Mouse (Mus musculus) intestine, embryonic 14.5 days (tissue): ENCODE data around the gene Rpl41. TPM values are rescaled to one million over a fixed set of nuclear protein-coding genes. Genes with fewer than 3 reads are reported as not detected.
"Not testable (repeated sequence)": the region's sequence is repeated elsewhere in the genome, so short reads cannot be mapped to it uniquely, and the experiment has no call there.

Source experiments
- ATAC-seq: fragments of 200-750 bp; cut with Nextera tagmentation; replicated peaks from 2 replicates; pipeline ENCODE4 v1.8.0; 2017; ENCODE audit warnings: low read depth, moderate number of reproducible peaks, moderate TSS enrichment, moderate library complexity; ENCODE audit not compliant: low FRiP score, low TSS enrichment
- DNase-seq: peaks from one replicate; pipeline ENCODE4 v3.0.0-alpha.2; 2018; ENCODE audit warnings: low spot score
- H3K27ac ChIP-seq: fragments of 300-500 bp; sonication (generic); 2 replicates; pipeline ENCODE4 v1.5.1; 2014; ENCODE audit warnings: low read depth, mild to moderate bottlenecking, control low read depth
- H3K27me3 ChIP-seq: fragments of 300-500 bp; sonication (generic); replicated peaks from 2 replicates; pipeline ENCODE4 v1.6.1; 2014; ENCODE audit warnings: low read length, control low read depth; ENCODE audit not compliant: control insufficient read depth, insufficient read depth
- H3K36me3 ChIP-seq: fragments of 300-500 bp; sonication (generic); 2 replicates; pipeline ENCODE4 v1.6.1; 2014; ENCODE audit warnings: low read length, control low read depth; ENCODE audit not compliant: control insufficient read depth, insufficient read depth
- H3K4me1 ChIP-seq: fragments of 300-500 bp; sonication (generic); replicated peaks from 2 replicates; pipeline ENCODE4 v1.6.1; 2014; ENCODE audit warnings: low read length, control low read depth, mixed read lengths; ENCODE audit not compliant: control insufficient read depth, insufficient read depth
- H3K4me2 ChIP-seq: fragments of 300-500 bp; sonication (generic); 2 replicates; pipeline ENCODE4 v1.6.1; 2014; ENCODE audit warnings: low read length
- H3K4me3 ChIP-seq: fragments of 300-500 bp; sonication (generic); 2 replicates; pipeline ENCODE4 v1.5.1; 2014; ENCODE audit warnings: low read depth, low read length, control low read depth, mixed read lengths
- H3K9ac ChIP-seq: fragments of 300-500 bp; sonication (generic); 2 replicates; pipeline ENCODE4 v1.6.1; 2014; ENCODE audit warnings: mild to moderate bottlenecking, low read length
- H3K9me3 ChIP-seq: fragments of 300-500 bp; sonication (generic); 2 replicates; pipeline ENCODE4 v1.6.1; 2016; ENCODE audit warnings: low read length, control low read depth; ENCODE audit not compliant: control insufficient read depth
- WGBS: fragments of 180-500 bp; shearing (Covaris S2); extraction: QIAGEN DNeasy Blood & Tissue Kit; methylation state at CpG from one replicate; pipeline ENCODE4 v1.1.7; 2014; 5-methylcytosine and 5-hydroxymethylcytosine counted together
- polyA plus RNA-seq: library from polyadenylated mRNA; unstranded; fragments of >200 nt; fragmentation: Nextera tagmentation; extraction: Ambion mirVana; gene quantifications from 2 replicates; pipeline ENCODE4 v1.2.1, GENCODE M21; 2014

Rpl41 gene
- polyA plus RNA-seq, 1 experiment from 2014 or later: 5,210 TPM

DNA sequence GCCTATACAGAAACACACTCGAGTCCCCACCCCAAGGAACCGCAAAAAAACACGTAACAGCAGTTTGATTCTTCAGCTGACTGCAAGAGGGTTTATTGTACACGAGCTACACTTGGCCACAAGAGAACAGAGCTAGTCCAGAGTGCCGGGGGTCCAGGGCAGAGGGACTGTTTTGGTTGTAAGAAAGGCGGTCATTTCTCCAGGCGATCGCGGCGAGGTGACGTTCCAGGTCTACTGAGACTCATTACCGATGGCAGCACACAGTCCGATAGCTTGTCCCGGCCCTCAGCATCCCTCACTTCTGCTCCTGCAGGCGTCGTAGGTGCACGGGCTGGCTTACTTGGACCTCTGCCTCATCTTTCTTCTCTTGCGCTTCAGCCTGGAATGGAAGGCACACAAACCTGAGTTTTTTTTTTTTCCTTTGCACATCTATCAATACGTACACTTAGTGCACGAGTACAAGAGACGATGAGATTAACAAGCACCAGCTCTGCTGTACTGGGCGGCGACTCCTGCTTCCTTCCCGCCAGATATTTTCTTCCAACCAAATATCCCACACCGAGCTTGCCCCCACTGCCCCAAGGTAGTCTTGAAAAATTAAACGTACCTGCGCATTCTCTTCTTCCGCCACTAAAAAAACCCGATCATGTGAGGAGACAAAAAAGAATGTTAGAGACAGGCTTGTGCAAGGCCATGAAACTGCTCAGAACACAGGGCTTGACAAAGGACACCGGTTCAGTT lies 884 bp downstream of the Rpl41 start:
- 1% methylated on average over 26 of the region's 30 CpGs for WGBS

DNA sequence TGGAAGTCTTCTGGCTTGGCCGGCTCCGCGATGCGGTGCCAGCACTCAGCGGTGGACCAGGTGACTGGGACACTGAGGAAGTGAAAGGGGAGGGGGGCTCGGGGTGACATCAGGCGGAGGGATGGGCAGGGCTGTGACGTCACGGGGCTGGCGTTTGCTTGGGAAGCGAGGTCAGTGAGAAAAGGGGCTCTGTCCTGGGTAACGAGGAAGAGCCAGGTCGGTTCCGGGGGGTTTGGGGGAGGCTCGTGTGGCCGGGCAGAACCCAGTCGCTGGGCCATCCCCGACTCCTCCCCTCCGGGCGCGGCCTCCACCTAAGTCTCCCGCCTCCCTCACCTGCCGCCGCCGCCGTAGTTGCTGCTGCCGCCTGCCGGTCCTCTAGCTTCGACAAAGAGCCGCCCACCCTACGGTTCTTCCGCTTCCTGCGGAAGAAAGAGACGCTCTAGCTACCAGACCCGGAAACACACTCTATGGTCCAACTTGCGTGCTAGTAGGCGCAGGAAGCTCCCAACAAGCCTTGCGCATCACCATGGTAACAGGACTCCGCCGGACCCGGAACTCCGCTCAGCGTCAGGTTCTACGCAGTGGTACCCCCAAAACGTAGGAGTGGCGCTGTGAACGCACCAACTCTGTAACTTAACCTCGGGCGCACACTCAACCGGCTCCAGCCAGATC lies 1.6 kb downstream of the Rpl41 start, which contains the start of gene Zc3h10:
Gene Zc3h10 (minus strand): TSS at position 414 of the 672 bp plus-strand sequence.
- H3K4me3 ChIP-seq: peak within 1 kb of the TSS; percentile 70
- DNase-seq (peak; percentile 96), ATAC-seq (peak; percentile 87)
- H3K36me3 ChIP-seq: peaks cover 33% of the 10 kb centered on the region
- peak within 1 kb of the TSS; percentile 81 for H3K4me2 ChIP-seq
- no peaks in the 10 kb centered on the region for H3K9me3 ChIP-seq
- H3K27ac ChIP-seq: peak within 1 kb of the TSS; percentile 98
- under 1% methylated on average over 50 of the region's 50 CpGs for WGBS
- no peaks in the 10 kb centered on the region for H3K27me3 ChIP-seq
- H3K9ac ChIP-seq: peak within 1 kb of the TSS; percentile 95
- H3K4me1 ChIP-seq: peaks cover 7% of the 10 kb centered on the region; the same call in 1 of the 2 replicates

More for the DNA sequence above, 884 bp downstream of the Rpl41 start:
- peaks cover 26% of the 10 kb centered on the region for H3K36me3 ChIP-seq
- DNase-seq, H3K9me3 ChIP-seq, ATAC-seq, H3K27me3 ChIP-seq, H3K4me1 ChIP-seq: not testable (repeated sequence)
- H3K9ac ChIP-seq: peak overlapping the region; percentile 95
- peak overlapping the region; percentile 81 for H3K4me2 ChIP-seq
- peak overlapping the region; percentile 98 for H3K27ac ChIP-seq
- peak overlapping the region; percentile 70 for H3K4me3 ChIP-seq

DNA sequence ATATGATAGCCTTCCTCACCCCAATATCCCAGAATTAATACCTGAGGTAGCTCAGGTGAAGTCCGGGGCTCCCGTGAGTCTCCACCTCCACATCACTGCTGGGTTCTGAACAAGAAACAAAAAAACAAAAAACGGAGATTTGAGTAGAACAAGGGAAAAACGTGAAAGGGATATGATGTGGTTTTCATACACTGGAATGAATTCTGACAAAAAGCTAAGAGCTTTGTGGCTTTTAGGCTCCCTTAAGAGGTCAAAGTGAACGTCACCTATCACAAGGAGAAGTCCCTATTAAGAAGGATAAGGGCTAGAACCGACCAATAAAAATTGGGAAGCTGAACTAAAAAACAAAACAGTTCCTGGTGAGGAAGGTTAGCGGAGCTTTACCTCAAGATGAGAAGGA lies 2.3 kb downstream of the Rpl41 start:
- 22% methylated on average over 7 of the region's 7 CpGs for WGBS
- H3K27ac ChIP-seq: peak overlapping the region; percentile 85
- H3K4me1 ChIP-seq: peaks cover 7% of the 10 kb centered on the region; the same call in 1 of the 2 replicates
- H3K9ac ChIP-seq: peak overlapping the region; percentile 95
- peaks cover 37% of the 10 kb centered on the region for H3K36me3 ChIP-seq
- H3K4me3 ChIP-seq: peak overlapping the region; percentile 70
- peak overlapping the region; percentile 81 for H3K4me2 ChIP-seq
- ATAC-seq: no peak
- no peaks in the 10 kb centered on the region for H3K27me3 ChIP-seq
- H3K9me3 ChIP-seq: no peaks in the 10 kb centered on the region
- DNase-seq: no peak

GRCm38 (mm10) chr10:128546361-128546760 lies 2.7 kb downstream of the Rpl41 start:
- no peaks in the 10 kb centered on the region for H3K9me3 ChIP-seq
- peaks cover 37% of the 10 kb centered on the region for H3K36me3 ChIP-seq
- H3K4me2 ChIP-seq: peak overlapping the region; percentile 81
- peak overlapping the region; percentile 70 for H3K4me3 ChIP-seq
- ATAC-seq (no peak), DNase-seq (no peak)
- WGBS: 14% methylated on average over 4 of the region's 4 CpGs
- no peaks in the 10 kb centered on the region for H3K27me3 ChIP-seq
- peak overlapping the region; percentile 95 for H3K9ac ChIP-seq
- H3K4me1 ChIP-seq: peaks cover 7% of the 10 kb centered on the region; the same call in 1 of the 2 replicates
- peak overlapping the region; percentile 85 for H3K27ac ChIP-seq

GRCm38 (mm10) chr10:128545570-128545898 lies 3.6 kb downstream of the Rpl41 start:
- Histone ChIP-seq H3K9ac (no peak overlapping the region), H3K9me3 (no peaks in the 10 kb centered on the region), H3K4me3 (no peak overlapping the region), H3K4me2 (no peak overlapping the region), H3K36me3 (peaks cover 37% of the 10 kb centered on the region), H3K4me1 (peaks cover 7% of the 10 kb centered on the region; the same call in 1 of the 2 replicates), H3K27me3 (no peaks in the 10 kb centered on the region), H3K27ac (no peak overlapping the region)
- no peak for DNase-seq
- no peak for ATAC-seq
- 85% methylated on average over 3 of the region's 3 CpGs for WGBS

DNA sequence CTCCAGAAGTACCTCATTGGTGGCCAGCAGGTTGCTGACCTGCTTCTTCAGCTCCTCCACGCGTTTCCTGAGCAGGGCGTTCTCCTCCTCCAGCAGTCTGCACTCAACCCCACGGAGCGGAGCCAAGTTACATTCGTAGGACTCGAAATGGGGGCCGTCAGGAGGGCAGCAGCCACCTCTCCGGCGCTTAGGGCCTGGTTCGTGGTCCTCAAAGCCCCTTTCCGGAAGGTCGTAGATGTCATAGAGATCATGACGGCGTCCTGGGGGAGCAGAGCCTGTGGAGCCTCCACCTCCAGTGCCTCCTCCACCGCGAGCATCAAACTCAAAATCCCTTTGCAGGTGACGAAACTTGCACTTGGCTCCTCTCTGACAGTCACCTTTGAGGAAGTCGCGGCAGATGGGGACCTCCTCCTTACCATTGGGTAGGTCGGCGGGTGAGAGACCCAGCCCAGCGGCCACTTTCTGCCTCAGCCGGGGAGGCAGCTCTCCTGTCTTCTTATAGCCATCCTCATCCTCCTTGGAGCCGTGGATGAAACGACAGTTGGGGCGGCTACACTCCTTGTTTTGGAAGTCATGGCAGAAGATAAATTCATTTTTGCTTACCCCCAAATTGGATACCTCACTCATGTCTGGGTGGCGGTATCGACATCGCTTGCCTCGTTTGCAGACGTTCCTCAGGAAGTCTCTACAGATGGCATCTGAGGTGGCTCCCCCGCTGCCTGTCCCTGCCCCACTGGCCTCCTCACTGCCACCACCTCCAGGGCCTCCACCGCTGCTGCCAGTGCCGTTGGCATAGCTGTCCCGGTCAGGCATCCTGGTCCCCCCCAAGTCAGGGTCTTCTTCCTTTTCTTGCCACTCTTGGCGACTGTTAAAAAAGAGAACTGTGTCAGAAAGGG lies 4.2 kb downstream of the Rpl41 start:
- Histone ChIP-seq H3K36me3 (peaks cover 37% of the 10 kb centered on the region), H3K9ac (no peak overlapping the region), H3K27me3 (no peaks in the 10 kb centered on the region), H3K9me3 (no peaks in the 10 kb centered on the region), H3K4me3 (no peak overlapping the region), H3K27ac (no peak overlapping the region), H3K4me2 (no peak overlapping the region), H3K4me1 (peaks cover 7% of the 10 kb centered on the region; the same call in 1 of the 2 replicates)
- no peak for ATAC-seq
- DNase-seq: no peak
- WGBS: 94% methylated on average over 37 of the region's 37 CpGs

GRCm38 (mm10) chr10:128544151-128544657 lies 4.9 kb downstream of the Rpl41 start:
- WGBS: 97% methylated on average over 15 of the region's 15 CpGs
- H3K4me1 ChIP-seq: peaks cover 7% of the 10 kb centered on the region; the same call in 1 of the 2 replicates
- no peaks in the 10 kb centered on the region for H3K27me3 ChIP-seq
- no peak overlapping the region for H3K27ac ChIP-seq
- H3K4me2 ChIP-seq: no peak overlapping the region
- DNase-seq (no peak), ATAC-seq (no peak)
- no peaks in the 10 kb centered on the region for H3K9me3 ChIP-seq
- H3K4me3 ChIP-seq: no peak overlapping the region
- H3K9ac ChIP-seq: no peak overlapping the region
- H3K36me3 ChIP-seq: peaks cover 37% of the 10 kb centered on the region

- Histone ChIP-seq H3K36me3 (peaks cover 37% of the 10 kb centered on the region), H3K9ac (no peak overlapping the region), H3K9me3 (no peaks in the 10 kb centered on the region), H3K27ac (no peak overlapping the region), H3K4me1 (peaks cover 7% of the 10 kb centered on the region; the same call in 1 of the 2 replicates), H3K4me3 (no peak overlapping the region), H3K27me3 (no peaks in the 10 kb centered on the region), H3K4me2 (no peak overlapping the region)
- WGBS: 51% methylated on average over 2 of the region's 2 CpGs
- no peak for ATAC-seq
- no peak for DNase-seq
Observed at GRCm38 (mm10) chr10:128543100-128543499, 6.0 kb downstream of the Rpl41 start.
